Mouse (Mus musculus): ENCODE measurements at regions not wholly inside any gene's neighbourhood (a gene's known extent, or its start where the extent isn't known, plus 50 kb on each side); places are given as distances from the start of the nearest gene placed in this dataset.

DNA sequence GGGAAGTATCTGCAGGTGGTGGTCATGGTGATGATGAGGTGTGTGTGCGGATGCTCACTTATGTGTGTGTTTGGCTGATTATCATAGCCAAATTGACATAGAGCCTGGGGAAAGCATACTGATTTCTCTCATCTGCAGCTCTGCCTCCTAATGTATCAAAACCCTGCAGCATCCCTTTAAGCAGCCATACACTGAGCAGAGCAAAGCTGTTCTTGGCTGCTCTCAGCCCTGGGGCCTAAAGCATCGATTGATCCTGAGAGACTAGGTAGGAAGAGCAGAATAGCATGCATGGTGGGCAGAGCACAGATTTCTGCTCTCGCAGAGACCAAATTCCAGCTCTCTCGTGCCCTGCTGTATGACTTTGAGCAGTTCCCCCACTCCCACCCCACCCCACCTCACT lies 576.0 kb downstream of the Insc start:
- H3K4me3 ChIP-seq (ENCODE audit: insufficient read depth, low read length): no peak overlapping the region
- no peaks in the 10 kb centered on the region for H3K4me1 ChIP-seq (ENCODE audit: control insufficient read depth, insufficient read depth, low read length)
- H3K27ac ChIP-seq (ENCODE audit: insufficient read depth, low read length): no peak overlapping the region
- TF ChIP-seq CTCF (IDR thresholded peaks at IDR 0.05; ENCODE audit: borderline replicate concordance, insufficient read depth, low read length) (no peak), POLR2A (IDR thresholded peaks at IDR 0.05; ENCODE audit: low read depth, low read length) (no peak)

DNA sequence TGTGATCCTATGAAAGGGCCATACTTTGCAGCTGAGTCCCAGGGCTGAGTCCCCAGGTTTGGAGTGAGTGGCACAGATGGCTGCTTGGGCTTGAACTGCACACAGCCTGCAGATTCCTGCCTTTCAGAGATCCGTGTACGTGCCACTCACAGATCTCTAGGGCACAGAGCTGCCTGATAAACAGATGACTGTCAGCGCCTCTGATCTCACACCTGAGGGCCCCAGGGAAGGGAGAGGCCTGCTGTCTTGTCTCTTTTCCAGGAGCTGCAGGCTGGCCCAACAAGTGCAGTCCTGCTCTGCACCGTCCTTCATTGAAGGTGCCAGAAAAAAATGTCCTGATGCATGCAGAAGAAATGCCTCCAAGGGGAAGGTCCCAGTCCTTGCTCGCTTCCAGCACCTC lies 579.5 kb downstream of the Insc start:
- H3K4me1 ChIP-seq (ENCODE audit: control insufficient read depth, insufficient read depth, low read length): no peaks in the 10 kb centered on the region
- TF ChIP-seq POLR2A (IDR thresholded peaks at IDR 0.05; ENCODE audit: low read depth, low read length) (no peak), CTCF (IDR thresholded peaks at IDR 0.05; ENCODE audit: borderline replicate concordance, insufficient read depth, low read length) (no peak)
- H3K4me3 ChIP-seq (ENCODE audit: insufficient read depth, low read length): no peak overlapping the region
- no peak overlapping the region for H3K27ac ChIP-seq (ENCODE audit: insufficient read depth, low read length)

DNA sequence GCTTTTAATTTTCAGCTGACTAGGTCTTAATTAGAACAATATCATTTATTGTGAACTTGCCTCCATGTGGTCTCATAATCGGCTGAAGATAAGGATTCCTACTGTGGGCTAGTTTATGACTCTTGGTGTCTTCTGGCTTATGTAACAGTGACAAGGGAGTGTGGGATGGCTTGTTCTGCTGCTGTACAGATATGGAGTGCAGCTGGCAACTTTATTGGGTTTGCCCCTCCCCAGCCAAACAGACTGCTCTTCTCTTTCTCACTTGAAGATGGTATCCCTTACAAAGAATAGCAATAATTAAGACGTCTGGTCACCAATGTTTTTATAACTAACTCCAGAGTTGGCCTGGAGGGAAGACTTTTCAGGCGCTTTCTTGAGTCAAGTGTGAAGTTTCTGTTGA lies 584.8 kb downstream of the Insc start:
- H3K4me3 ChIP-seq (ENCODE audit: insufficient read depth, low read length): no peak overlapping the region
- no peak overlapping the region for H3K27ac ChIP-seq (ENCODE audit: insufficient read depth, low read length)
- no peak for TF ChIP-seq CTCF (IDR thresholded peaks at IDR 0.05; ENCODE audit: borderline replicate concordance, insufficient read depth, low read length)
- no peak for TF ChIP-seq POLR2A (IDR thresholded peaks at IDR 0.05; ENCODE audit: low read depth, low read length)
- H3K4me1 ChIP-seq (ENCODE audit: control insufficient read depth, insufficient read depth, low read length): no peaks in the 10 kb centered on the region

DNA sequence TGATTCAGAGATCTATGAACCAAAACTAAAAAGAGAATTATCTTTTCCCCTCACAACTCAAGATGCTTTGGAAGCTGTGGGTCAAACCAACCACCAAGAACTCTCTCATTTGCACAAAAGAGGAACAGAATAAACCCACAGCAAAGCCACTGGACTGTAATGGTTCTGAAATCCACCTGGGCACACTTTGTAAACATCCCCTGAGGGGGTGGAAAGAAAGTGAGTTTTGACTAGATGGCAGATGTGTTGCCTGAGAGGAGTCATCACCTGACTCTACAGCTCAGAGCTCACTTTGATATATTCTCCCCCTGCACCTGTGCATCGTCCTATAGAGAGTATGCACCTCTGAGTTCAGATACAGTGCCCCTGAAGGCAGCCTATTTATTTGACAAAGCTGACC lies 588.2 kb downstream of the Insc start:
- no peak for TF ChIP-seq CTCF (IDR thresholded peaks at IDR 0.05; ENCODE audit: borderline replicate concordance, insufficient read depth, low read length)
- TF ChIP-seq POLR2A (IDR thresholded peaks at IDR 0.05; ENCODE audit: low read depth, low read length): no peak
- H3K4me1 ChIP-seq (ENCODE audit: control insufficient read depth, insufficient read depth, low read length): no peaks in the 10 kb centered on the region
- no peak overlapping the region for H3K4me3 ChIP-seq (ENCODE audit: insufficient read depth, low read length)
- H3K27ac ChIP-seq (ENCODE audit: insufficient read depth, low read length): no peak overlapping the region

DNA sequence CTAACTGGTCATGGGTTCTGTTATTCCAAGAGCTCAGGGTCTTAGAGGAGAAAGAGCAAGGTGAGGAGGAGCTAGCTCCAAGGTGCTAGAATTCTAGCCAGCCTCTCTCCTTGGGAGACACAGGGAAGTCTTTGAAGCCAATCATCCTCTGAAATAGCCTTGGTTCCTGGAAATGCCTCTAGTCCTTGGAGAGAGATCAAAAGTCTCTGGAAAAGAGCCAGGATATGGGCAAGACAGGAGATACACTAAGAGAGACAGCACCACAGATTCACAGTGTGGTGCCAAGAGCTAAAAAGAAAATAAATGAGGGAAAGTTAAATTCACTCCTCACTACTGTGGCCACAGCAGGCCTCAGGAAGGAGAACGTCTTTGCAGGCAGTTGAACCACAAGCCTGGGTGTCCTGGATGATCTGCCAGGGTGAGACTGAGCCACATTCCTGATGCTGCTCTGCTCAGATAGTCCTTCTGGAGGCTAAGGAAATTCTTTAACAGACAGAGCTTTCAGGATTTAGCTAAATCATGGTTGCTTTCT lies 589.6 kb downstream of the Insc start:
- no peak for TF ChIP-seq POLR2A (IDR thresholded peaks at IDR 0.05; ENCODE audit: low read depth, low read length)
- TF ChIP-seq CTCF (IDR thresholded peaks at IDR 0.05; ENCODE audit: borderline replicate concordance, insufficient read depth, low read length): no peak
- Histone ChIP-seq H3K4me3 (ENCODE audit: insufficient read depth, low read length) (no peak overlapping the region), H3K27ac (ENCODE audit: insufficient read depth, low read length) (no peak overlapping the region), H3K4me1 (ENCODE audit: control insufficient read depth, insufficient read depth, low read length) (no peaks in the 10 kb centered on the region)

DNA sequence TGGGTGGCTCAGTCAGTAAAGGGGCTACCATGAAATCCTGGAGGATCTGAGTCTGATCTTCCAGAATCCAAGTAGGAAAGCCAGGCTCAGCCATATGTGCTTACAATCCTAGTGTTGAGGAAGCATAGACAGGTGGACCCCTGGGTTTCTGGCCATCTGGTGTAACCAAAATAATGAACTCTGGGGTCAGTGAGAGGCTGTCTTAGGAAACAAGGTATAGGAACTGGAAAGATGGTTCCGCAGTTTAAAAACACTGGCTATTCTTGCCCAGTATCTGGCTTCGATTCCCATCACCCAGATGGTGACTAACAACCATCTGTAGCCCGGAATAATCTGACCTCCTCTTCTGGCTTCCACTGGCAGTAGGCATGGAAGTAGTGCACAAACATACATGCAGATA lies 591.6 kb downstream of the Insc start:
- no peak overlapping the region for H3K27ac ChIP-seq (ENCODE audit: insufficient read depth, low read length)
- H3K4me1 ChIP-seq (ENCODE audit: control insufficient read depth, insufficient read depth, low read length): 0 out of 2 replicates have a peak, but pooled peaks cover 2% of the 10 kb centered on the region
- TF ChIP-seq POLR2A (IDR thresholded peaks at IDR 0.05; ENCODE audit: low read depth, low read length) (no peak), CTCF (IDR thresholded peaks at IDR 0.05; ENCODE audit: borderline replicate concordance, insufficient read depth, low read length) (no peak)
- H3K4me3 ChIP-seq (ENCODE audit: insufficient read depth, low read length): no peak overlapping the region

DNA sequence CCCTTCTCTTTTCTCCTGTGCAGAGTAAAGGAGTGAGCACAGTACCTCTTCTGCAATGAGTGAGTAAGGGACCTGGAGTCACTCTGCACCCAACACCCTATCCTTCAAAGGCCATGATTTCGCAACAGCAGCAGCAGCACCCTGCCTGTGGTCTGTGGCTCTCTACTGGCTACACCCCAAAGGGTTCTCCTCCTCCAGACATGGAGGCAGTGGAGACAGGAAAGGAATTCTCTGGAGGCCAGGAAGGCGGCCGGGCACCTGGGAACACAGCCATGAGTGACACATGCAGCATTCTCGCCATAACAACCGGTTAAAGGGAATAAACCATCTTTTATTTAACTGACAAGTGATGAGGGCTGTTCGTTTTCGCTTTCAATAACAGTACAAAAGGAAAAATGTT lies 596.7 kb downstream of the Insc start:
- no peak for TF ChIP-seq POLR2A (IDR thresholded peaks at IDR 0.05; ENCODE audit: low read depth, low read length)
- no peak overlapping the region for H3K27ac ChIP-seq (ENCODE audit: insufficient read depth, low read length)
- H3K4me3 ChIP-seq (ENCODE audit: insufficient read depth, low read length): no peak overlapping the region
- 0 out of 2 replicates have a peak, but pooled peaks cover 3% of the 10 kb centered on the region for H3K4me1 ChIP-seq (ENCODE audit: control insufficient read depth, insufficient read depth, low read length)

DNA sequence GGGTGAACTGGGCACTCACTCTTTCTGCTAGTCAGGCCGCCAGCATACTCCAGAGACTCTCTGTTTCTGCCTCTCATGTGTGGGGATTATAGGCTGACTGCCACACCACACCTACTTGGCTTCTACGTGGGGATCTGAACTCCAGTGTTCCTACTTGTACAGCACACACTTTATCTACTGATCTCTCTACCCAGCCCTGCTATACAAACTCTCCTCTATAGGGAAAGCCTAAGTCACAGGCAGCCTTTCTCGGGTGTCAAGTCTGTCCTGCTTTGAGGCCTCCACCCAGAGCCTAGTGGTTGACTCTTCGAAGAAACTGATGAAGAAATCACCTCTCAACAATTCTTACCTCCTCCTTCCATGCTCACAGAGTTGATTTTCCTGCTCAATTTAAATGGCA lies 597.5 kb downstream of the Insc start:
- Histone ChIP-seq H3K4me3 (ENCODE audit: insufficient read depth, low read length) (no peak overlapping the region), H3K4me1 (ENCODE audit: control insufficient read depth, insufficient read depth, low read length) (0 out of 2 replicates have a peak, but pooled peaks cover 3% of the 10 kb centered on the region), H3K27ac (ENCODE audit: insufficient read depth, low read length) (no peak overlapping the region)
- no peak for TF ChIP-seq POLR2A (IDR thresholded peaks at IDR 0.05; ENCODE audit: low read depth, low read length)
- TF ChIP-seq CTCF (IDR thresholded peaks at IDR 0.05; ENCODE audit: borderline replicate concordance, insufficient read depth, low read length): no peak

DNA sequence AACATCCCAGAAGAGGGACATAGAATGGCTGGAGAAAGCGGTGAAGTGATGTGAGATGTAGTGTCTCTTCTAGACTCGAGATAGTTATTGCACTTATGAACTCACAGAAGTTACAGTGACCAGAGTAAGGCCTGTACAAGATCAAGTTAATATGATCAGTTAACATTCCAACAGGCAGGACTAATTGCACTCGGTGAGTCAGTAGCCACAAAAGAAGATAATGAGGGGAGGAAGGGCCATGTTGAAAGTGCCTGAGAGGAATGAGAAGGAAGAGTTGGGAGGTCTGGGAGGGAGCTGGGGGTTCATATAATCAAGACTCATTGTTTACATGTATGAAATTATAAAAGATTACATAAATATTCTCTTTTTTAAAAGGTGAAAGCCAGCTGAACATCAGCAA lies 602.3 kb downstream of the Insc start:
- H3K4me3 ChIP-seq (ENCODE audit: insufficient read depth, low read length): no peak overlapping the region
- TF ChIP-seq CTCF (IDR thresholded peaks at IDR 0.05; ENCODE audit: borderline replicate concordance, insufficient read depth, low read length) (no peak), POLR2A (IDR thresholded peaks at IDR 0.05; ENCODE audit: low read depth, low read length) (no peak)
- H3K4me1 ChIP-seq (ENCODE audit: control insufficient read depth, insufficient read depth, low read length): no peaks in the 10 kb centered on the region
- no peak overlapping the region for H3K27ac ChIP-seq (ENCODE audit: insufficient read depth, low read length)

DNA sequence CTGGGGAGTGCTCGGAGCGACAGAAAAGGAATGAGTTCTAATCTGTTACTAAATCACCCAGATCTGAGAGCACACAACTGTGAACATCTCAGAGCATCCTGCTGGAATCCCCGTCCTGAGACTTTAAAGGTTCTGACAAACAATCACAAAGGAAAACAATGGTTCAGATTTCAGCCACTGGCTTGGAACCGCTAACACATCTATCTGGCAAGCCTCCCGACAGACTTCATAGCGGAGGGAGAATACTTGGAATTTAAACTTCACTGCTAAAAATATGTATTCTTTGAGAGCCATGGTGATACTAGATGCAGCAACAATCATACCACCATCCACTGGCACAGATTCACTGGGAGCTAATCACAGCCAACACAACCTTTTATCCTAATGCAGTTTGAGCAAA lies 615.2 kb downstream of the Insc start:
- Histone ChIP-seq H3K4me3 (ENCODE audit: insufficient read depth, low read length) (no peak overlapping the region), H3K27ac (ENCODE audit: insufficient read depth, low read length) (no peak overlapping the region), H3K4me1 (ENCODE audit: control insufficient read depth, insufficient read depth, low read length) (no peaks in the 10 kb centered on the region)
- no peak for TF ChIP-seq CTCF (IDR thresholded peaks at IDR 0.05; ENCODE audit: borderline replicate concordance, insufficient read depth, low read length)
- no peak for TF ChIP-seq POLR2A (IDR thresholded peaks at IDR 0.05; ENCODE audit: low read depth, low read length)

DNA sequence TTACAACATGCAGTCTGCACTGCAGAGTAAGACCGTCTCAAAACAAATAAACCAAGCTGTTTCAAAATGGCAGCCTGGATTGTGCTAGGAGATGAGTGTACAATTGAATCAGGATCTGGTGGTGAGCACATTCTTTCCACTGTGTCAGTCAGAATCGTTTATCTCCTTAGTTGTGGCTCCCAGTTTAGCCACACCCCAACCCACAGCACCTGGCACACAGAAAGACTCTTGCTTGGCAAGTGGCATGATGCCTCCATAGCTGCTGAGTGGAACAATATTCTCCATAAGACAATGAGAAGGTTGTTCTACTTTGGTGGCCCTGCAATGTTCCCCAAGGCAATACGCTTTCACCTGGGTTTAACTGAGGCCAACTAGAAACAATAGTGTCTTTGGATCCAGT lies 616.6 kb downstream of the Insc start:
- TF ChIP-seq CTCF (IDR thresholded peaks at IDR 0.05; ENCODE audit: borderline replicate concordance, insufficient read depth, low read length) (no peak), POLR2A (IDR thresholded peaks at IDR 0.05; ENCODE audit: low read depth, low read length) (no peak)
- Histone ChIP-seq H3K4me1 (ENCODE audit: control insufficient read depth, insufficient read depth, low read length) (no peaks in the 10 kb centered on the region), H3K4me3 (ENCODE audit: insufficient read depth, low read length) (no peak overlapping the region), H3K27ac (ENCODE audit: insufficient read depth, low read length) (no peak overlapping the region)
